Mouse (Mus musculus) CH12F3 (cell line): ENCODE data around the gene Prkca.

Experiments used
- in situ Hi-C: fragments of 300-500 bp; cut with MboI; formaldehyde crosslinking; loops from 2 replicates; pipeline ENCODE4 v1.14.3; 2020; ENCODE audit warnings: low sequenced_read_pairs

Gene Prkca

DNA sequence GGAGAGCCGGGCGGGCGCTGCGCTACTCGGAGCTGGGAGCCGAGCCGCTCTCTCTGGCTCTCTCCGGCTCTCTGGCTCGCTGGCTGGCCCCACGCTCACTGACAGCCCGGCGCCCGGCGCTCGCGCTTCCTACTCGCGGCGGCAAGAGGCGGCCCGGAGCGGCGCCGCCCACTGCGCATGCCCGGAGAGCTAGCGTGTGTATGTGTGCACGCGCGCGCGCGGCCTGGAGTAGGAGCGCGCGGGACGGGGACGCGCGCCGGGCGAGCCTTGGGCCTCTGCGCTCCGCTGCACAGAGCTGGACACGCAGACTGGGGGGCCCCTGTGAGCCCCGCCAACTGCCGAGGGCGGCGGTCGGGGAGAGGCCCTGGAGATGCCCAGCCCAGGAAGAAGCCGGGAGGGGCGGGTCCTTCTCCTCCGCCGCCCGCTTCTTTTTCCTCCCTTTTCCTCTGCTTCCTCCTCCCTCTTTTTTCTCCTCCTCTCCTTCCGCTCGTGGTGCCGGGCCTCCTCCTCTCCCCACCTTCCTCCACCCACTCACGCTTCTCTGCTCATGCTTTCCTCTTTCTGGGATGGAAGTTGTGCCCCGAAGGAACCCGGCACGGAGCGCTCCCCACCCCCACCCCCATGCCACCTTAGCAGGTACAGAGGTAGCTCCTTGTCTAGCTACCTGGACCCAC is at the start of gene Prkca:
Prkca (minus strand) TSS at position 140 of the 674 bp plus-strand sequence.
- in situ Hi-C loops: no loop called here

DNA sequence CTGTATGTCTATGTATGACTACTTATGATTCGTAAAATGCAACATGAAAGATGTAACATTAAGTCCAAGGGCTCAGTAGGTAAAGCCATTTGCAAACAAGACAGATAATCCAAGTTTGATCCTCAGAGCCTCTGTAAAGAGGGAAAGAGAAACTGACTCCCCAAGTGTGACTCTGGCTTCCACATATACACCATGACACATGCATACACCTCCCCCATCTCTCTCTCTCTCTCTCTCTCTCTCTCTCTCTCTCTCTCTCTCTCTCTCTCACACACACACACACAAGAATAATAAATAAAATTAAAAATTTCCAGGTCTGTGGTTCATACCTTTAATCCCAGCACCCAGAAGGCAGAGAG is 41.9 kb upstream of the Prkca start:
- in situ Hi-C loops: loop anchor here (25.0 kb wide), 1 partner anchor 248 kb away; no protein-coding TSS in a partner anchor

DNA sequence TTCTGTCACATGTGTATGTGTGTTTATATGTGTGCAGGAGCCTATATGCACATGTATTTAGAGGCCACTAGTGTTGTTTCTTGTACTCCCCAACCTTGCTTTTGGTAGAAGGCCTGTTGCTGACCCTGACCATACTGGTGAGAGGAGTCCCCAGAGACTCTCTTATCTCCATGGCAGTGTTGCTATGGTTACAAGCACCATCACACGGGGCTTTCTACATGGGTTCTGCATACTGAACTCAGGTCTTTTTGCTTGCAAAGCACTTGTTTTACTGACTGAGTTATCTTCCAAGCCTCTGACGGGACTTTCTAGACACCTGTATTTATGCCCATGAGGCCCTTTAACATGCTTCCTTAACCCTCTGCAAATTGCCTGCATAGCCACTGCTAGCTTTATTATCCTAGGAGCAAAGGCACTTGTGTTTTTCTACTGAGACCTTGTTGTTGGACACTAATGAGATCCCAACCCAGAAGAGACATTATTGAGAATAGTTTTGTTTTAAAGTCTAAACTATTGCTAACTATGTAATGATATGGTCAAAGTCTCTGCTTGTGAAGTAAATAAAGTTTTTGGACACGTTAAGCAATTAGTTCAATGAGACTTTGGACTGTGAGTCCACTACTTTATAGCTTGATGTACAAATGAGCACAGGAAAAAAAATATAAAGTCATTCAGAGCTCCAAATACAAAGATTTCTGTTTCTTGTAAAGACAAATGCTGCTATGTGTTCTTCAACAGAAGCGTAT is 41.4 kb upstream of the Prkca start:
- in situ Hi-C loops: loop anchor here (25.0 kb wide), 1 partner anchor 248 kb away; no protein-coding TSS in a partner anchor

DNA sequence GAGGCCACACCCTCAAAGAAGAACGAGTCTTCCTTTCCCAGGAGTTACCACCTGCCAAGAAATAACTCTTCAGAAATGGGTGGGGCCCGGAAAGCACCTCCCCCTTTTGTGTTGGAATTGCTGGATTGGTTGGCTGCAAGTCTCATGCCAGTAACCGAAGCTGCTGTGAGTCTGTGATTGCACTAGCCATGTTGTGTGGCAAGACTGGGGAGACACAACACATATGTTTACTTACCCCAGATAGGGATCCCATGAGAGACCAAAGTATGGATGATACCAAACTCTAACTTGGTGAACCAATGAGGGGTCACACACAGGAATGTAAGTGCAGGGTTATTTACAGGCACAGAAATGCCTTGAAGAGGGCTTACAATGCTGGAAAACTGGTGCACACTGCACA is 38.9 kb upstream of the Prkca start:
- in situ Hi-C loops: loop anchor here (25.0 kb wide), 1 partner anchor 245 kb away; no protein-coding TSS in a partner anchor

DNA sequence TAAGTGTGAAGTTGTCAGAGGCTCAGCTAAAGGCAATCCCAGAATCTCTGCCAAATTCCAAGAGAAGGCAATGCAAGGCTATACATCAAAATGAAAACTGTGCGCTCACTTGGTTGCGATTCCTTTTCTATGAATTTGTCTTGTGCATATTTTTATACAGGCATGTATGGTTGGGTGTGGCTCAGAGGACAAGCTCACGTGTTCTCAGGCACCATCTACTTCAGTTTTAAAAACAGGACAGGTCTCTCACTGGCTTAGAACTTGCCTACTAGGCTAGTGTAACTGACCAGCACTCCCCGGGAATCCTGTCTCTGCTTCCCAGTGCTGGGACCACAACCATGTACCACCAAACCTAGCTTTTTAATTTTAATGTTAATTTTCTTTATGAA is 34.6 kb upstream of the Prkca start:
- in situ Hi-C loops: loop anchor here (10.0 to 25.0 kb wide), 2 partner anchors 241 to 364 kb away; no protein-coding TSS in a partner anchor

DNA sequence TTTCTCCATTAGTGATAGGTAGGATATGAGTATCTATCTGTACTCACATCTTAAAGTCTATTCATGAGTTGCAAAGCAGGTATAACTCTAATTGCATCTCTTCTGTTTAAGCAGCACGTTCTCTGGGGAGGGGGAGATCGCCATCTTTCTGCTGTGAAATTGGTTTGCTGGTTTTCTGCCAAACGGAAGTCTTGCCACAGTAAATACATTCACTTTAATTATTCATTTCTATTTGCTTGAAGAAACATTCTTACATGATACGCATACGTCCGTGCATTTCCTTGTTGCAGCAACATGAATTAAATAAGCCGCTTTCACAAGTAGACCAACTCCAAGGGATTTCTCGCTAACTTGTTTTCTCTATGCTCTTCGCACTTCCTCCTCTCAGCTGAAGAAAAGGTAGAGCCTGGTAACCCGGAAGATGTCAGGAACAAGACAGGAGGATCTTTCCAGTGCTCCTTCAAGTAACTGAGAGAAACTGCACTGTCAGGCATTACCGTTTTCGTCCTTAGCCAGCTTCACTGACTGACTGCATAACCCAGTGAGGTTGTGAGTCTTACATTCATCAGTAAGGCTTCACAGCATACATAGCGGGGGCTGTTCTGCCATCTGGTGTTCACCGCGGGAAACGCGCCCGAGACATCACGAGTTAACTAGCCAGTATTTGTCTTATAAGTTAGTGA is 34.1 kb upstream of the Prkca start:
- in situ Hi-C loops: loop anchor here (10.0 to 25.0 kb wide), 2 partner anchors 241 to 363 kb away; no protein-coding TSS in a partner anchor

DNA sequence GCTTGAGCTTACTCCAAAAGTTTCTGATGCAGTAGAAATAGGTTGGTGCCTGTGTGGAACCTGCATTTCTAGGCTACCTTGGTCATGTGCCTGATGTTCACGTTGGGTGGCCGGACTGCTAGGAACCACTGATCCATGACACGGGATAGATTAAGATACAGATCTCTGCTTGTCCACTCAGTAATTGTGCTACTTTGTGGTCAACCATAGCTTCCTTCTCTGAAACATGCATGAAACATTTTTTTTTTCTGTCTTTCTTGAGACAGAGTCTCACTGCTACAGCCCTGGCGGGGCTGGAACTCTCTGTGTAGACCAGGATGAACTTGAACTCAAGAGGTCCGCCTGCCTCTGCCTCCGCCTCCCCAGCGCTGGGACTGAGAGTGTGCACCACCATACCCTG is 33.1 kb upstream of the Prkca start:
- in situ Hi-C loops: loop anchor here (10.0 to 25.0 kb wide), 2 partner anchors 240 to 362 kb away; no protein-coding TSS in a partner anchor

DNA sequence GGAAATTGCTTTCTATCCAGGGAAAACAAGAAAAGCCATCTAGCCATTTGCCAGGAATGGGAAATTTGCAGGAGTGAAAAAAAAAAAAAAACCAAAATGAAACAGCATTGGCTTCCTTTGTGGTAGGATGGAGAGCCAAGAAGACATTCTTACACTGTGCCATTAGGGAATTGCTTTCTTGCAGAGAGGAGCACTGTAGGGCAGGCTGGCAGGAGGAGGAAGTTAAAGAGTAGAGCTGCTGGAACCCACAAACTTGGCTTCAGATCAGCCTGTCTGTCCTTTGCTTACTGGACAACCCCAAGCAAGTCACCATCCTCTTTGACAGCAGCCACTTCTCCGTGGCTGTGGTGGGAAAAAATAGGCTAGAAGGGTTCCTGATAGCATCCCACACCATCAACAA is 23.3 kb upstream of the Prkca start:
- in situ Hi-C loops: no loop called here

DNA sequence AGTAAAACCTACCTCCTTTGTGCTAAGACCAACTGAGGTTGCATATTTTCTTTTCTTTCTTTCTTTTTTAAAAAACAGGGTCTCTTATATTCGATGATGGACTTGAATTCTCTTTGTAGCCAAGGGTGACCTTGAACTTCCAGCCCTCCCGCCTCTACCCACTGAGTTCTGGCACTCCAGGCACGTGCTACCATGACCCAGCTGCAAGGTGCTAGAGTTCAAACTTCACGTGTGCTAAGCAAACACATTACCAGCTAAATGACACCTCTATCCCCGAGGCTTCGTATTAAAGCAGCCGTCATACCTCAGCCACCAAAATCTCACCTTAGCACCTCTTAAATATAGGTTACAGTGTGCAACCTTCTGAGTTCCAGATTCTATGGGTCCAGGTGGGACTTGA is 21.9 kb upstream of the Prkca start:
- in situ Hi-C loops: no loop called here

DNA sequence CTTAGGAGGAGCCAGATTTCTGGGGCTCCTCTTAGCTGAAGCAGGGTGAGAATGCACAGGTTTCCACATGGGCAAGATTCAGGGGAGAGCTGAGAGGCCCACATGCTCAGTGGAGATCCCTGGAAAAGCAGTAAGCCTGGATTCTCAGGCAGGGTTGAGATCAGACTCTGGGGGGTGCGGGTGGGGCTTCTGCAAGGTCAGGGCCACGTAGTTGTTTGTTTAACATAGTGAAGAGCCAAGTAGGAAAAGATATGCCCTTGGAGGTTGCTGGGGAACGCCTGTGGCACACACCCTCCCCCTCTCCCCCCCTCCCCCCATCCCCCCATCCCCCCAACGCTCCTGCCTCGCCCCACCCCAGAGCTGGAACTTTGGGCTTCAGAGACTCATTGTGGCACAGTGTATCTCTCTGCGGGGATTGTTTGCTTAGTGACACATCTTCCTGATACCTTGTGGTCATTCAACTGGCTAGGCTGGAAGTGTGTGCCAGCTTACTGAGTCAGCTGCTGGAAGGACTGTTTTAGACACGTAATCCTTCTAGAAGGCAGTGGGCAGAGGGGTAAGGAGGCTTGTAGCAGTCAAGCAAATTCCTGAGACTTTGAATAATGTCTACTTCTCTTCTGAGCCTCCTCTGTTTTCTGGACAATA is 21.3 kb upstream of the Prkca start:
- in situ Hi-C loops: no loop called here

DNA sequence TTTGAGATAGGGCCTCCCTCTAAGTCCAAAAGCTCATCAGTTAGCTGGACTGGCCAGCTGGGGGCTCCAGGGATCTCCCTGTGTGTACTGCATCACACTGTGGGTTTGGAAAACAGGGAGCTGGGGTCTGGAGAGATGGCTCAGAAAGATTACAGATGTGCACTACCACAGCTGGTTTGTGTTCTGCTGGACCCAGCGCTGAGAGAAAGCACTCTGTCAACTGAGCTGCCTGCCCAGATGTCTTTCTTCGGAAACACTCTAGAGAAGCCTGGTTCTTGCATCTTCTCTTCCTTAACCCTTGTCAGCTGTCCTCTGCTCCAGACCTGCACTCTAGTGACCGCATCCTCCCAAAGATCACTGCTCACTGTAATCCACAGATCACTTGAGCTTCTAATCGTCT is 20.3 kb upstream of the Prkca start:
- in situ Hi-C loops: no loop called here

DNA sequence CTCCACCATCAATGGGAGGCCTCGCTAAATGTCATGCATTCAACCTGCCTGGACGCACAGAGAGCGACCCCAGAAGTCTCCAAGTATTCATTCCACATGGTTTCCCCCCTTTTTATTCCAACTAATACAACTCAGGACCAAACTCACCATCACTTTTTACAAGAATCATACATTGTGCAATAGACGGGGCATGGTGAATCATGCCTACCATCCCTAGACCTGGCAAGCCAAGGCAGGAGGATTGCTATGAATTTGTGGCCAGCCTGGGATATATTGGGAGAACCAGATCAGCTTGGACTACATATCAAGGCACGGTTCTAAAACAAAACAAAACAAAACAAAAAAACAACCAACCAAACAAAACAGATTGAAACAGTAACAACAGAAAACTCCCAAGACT is 19.2 kb upstream of the Prkca start:
- in situ Hi-C loops: no loop called here

DNA sequence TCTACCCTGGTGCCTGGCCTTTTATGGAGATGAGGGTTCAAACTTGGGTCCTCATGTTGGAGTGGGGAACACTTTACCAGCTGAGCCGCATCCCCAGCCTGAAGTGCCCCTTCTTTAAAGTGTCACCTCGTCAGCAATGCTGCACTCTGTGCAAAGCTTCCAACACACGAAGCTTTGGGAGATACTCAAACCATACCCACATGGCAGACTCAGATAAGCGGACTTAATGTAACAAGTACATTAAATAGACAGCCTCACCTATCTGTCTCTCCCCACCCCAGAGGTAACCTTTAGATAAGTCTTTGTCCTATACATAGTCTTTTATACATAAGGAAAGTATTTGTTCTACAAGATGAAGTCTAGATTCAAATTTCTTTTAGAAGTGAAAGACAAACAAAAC is 17.3 kb upstream of the Prkca start:
- in situ Hi-C loops: no loop called here

DNA sequence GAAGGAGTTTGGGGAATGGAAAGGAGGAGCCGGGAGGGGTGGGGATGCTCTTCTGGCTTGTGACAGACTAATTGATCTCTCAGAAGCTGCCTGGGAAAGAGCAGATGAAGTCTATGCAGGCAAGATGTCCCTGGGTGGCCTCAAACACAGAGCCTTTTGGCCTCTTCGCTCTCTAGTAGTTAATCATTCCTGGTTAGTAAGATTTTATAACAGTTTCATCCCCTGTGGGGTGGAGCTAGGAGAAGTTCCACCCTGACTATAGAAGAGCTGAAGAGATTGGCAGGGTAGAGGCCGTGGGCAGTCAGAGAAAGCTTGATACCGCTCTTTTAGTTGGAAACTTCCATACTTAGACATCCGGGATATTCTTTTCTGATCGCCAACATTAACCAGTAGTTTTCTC is 15.2 kb upstream of the Prkca start:
- in situ Hi-C loops: no loop called here

DNA sequence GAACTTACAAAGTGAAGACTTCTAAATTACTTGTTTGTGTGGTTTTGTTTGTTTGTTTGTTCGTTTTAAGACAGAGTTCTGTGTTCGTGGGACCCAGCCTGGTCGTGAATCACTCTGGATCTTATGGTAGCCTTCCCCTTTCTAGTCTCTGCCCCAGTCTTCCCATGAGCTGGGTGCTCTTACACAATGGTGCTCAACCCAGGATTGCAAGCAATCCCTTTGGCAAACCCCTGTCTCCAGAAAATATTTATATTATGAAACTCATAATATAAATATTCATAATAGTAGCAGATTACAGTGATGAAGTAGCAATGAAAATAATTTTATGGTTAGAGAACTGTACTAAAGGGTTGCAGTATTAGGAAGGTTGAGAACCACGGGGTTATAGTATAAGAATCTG is 12.3 kb upstream of the Prkca start:
- in situ Hi-C loops: no loop called here

DNA sequence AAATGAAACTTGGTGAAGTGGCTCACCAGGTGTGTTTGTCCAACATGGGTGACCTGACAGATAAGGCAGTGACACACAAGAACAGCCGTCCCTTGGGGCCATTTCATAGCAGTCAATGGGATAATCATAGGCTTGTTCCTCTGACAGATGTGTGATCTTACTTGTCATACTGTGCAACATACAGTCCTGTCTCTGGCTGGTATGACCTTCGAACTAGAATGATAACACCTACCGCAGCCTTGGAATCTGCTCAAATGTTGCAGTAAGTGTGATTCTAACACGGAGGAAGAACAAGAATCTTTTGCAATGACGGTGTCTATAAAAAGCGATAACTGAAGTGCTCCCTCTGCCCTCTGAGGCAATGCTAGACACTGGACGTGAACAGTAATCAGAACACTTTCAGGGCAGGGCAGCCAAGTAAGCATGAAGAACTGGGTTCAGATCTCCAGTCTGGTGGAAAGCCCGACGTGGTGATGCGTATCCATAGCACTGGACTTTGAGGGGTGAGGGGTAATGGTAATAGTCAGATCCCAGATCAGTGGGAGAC is 9.2 kb upstream of the Prkca start:
- in situ Hi-C loops: no loop called here

DNA sequence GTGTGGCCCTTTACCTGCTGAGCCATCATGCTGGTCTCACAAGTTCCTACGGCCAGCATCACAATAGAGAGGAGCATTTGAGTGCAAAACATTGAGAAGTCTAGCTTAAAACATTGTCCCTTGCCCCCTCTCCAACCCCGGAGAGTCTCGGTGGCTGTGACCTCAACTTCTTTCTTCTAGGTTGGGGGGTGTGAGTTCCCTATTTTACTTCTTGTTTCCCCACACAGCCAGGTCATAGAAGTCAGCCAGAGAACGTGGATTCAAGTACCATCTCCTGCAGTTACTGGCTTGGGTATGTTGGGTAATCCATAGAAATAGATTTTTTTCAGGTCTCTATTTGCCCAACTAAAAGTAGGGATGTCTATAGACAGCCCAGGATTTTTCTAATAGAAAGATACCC is 7.1 kb upstream of the Prkca start:
- in situ Hi-C loops: no loop called here

DNA sequence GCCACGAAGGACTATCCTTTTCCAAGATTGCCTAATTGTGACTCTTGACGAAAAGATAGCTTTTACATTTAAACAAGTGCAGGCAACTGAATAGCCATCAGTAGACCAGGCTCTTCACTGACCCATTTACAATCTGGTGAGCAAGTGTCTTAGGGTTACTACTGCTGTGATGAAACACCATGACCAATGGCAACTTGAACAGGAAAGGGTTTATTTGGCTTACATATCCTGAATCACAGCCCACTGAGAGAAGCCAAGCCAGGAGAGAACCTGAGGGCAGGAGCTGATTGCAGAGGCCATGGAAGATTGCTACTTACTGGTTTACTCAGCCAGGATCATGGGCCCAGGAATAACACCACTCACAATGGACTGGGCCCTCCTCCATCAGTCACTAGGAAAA is 1.6 kb upstream of the Prkca start:
- in situ Hi-C loops: no loop called here

DNA sequence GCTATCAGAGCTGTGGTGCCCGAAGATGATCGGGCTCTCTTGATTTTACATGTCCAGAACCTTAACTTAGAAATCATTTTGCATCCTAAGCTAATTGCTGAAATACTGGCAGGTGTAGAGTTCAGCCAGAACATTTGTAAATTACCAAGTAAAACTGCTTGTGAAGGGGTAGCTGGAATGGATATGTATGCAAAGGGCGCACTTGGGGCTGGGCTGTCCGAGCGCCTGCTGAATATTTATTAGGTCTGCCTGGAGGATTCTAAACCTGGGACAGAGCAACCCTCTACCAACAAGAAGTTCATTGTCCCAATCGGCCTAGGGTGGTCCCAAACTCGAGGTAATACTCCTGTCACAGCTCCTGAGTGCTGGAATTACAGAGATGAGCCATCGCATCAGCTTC is 1.0 kb upstream of the Prkca start:
- in situ Hi-C loops: no loop called here

DNA sequence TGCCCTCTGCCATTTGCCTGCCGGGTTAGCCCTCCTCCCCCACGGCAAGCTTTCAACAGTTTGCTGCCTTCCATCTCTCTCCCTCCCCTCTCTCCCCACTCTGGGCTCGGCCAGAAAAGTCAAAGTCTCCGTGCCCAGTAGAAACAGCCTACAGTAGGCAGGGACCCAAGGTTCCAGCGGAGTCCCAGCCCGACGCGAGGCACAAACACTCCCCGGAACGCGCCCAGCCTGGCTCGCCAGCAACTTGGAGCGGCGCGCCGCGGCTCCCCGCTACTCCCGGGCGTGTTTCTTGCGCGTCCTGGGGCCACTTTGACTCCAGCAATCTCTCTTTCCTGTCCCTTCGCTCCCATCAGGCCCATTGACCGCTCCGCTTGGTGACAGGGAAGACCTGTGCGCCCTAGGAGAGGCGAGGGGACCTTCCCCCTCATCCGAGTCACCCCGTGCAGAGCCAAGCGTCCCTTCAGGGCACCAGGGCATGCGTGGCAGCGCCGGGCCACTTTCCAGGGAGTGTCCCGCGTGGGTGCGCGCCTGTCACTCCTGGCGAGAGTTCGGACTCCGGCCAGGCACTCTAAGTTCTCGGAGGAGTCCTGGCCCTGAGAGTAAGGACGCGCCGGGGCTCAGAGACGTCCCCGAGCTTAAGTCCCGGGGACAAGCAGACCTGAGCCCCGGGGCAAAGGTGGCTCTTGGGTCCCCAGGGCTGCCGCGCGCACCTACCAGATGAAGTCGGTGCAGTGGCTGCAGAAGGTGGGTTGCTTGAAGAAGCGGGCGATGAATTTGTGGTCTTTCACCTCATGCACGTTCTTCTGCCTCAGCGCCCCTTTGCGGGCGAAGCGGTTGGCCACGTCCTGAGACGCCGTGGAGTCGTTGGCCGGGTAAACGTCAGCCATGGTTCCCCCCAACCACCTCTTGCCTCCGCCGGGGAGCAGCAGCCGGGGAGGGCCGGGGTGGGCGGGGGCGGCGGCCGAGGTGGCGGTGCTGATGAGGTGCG is 653 bp downstream of the Prkca start, which contains the start of gene Apoh:
Apoh (plus strand) TSS at position 574 of the 988 bp plus-strand sequence.
- in situ Hi-C loops: no loop called here
